Mouse (Mus musculus): ENCODE measurements at regions not wholly inside any gene's neighbourhood (a gene's known extent, or its start where the extent isn't known, plus 50 kb on each side); places are given as distances from the start of the nearest gene placed in this dataset.

GRCm38 (mm10) chr13:84133249-84133648 lies 88.8 kb upstream of the Tmem161b start:
- DNase-seq (ENCODE audit: extremely low spot score, low spot score): no peak
- WGBS: 92% methylated on average over 4 of the region's 4 CpGs
- H3K4me3 ChIP-seq: no peak overlapping the region

GRCm38 (mm10) chr13:84140835-84141234 lies 81.3 kb upstream of the Tmem161b start:
- Histone ChIP-seq H3K4me3 (no peak overlapping the region), H3K27me3 (ENCODE audit: poor library complexity, severe bottlenecking) (no peaks in the 10 kb centered on the region), H3K36me3 (replicated peaks) (no peaks in the 10 kb centered on the region), H3K9me3 (no peaks in the 10 kb centered on the region), H3K4me1 (no peaks in the 10 kb centered on the region), H3K27ac (no peak overlapping the region)
- DNase-seq (ENCODE audit: extremely low spot score, low spot score): no peak
- 89% methylated on average over 1 of the region's 1 CpGs for WGBS

More at GRCm38 (mm10) chr13:84133249-84133648, 88.8 kb upstream of the Tmem161b start:
- H3K27me3 ChIP-seq (ENCODE audit: poor library complexity, severe bottlenecking): no peaks in the 10 kb centered on the region
- H3K27ac ChIP-seq: no peak overlapping the region
- H3K4me1 ChIP-seq: no peaks in the 10 kb centered on the region
- no peaks in the 10 kb centered on the region for H3K36me3 ChIP-seq (replicated peaks)
- H3K9me3 ChIP-seq: no peaks in the 10 kb centered on the region

- Histone ChIP-seq H3K27ac (no peak overlapping the region), H3K36me3 (replicated peaks) (no peaks in the 10 kb centered on the region), H3K4me1 (no peaks in the 10 kb centered on the region), H3K27me3 (ENCODE audit: poor library complexity, severe bottlenecking) (no peaks in the 10 kb centered on the region), H3K4me3 (no peak overlapping the region), H3K9me3 (no peaks in the 10 kb centered on the region)
- no peak for DNase-seq (ENCODE audit: extremely low spot score, low spot score)
These were observed 70.8 kb upstream of the Tmem161b start for GRCm38 (mm10) chr13:84151300-84151699.

- no peak for DNase-seq (ENCODE audit: extremely low spot score, low spot score)
- Histone ChIP-seq H3K27ac (no peak overlapping the region), H3K27me3 (ENCODE audit: poor library complexity, severe bottlenecking) (no peaks in the 10 kb centered on the region), H3K36me3 (replicated peaks) (no peaks in the 10 kb centered on the region), H3K4me1 (no peaks in the 10 kb centered on the region), H3K9me3 (no peaks in the 10 kb centered on the region), H3K4me3 (no peak overlapping the region)
- 94% methylated on average over 2 of the region's 2 CpGs for WGBS
These were observed 69.4 kb upstream of the Tmem161b start for GRCm38 (mm10) chr13:84152712-84153111.

- H3K27ac ChIP-seq: peak overlapping the region; percentile 40; the same call in 1 of the 2 replicates
These were observed 68.4 kb upstream of the Tmem161b start for GRCm38 (mm10) chr13:84153743-84154142.

More at GRCm38 (mm10) chr13:84153743-84154142, 68.4 kb upstream of the Tmem161b start:
- no peak overlapping the region for H3K4me3 ChIP-seq
- H3K36me3 ChIP-seq (replicated peaks): no peaks in the 10 kb centered on the region
- no peak for DNase-seq (ENCODE audit: extremely low spot score, low spot score)
- H3K9me3 ChIP-seq: no peaks in the 10 kb centered on the region
- H3K27me3 ChIP-seq (ENCODE audit: poor library complexity, severe bottlenecking): no peaks in the 10 kb centered on the region
- WGBS: 80% methylated on average over 4 of the region's 4 CpGs
- H3K4me1 ChIP-seq: no peaks in the 10 kb centered on the region

Data from forebrain, embryonic 10.5 days (tissue).